Mouse (Mus musculus) kidney, embryonic 16.5 days (tissue): ENCODE results near the gene Tssc4. TPM values are rescaled to one million over a fixed set of nuclear protein-coding genes. Genes with fewer than 3 reads are reported as not detected.

Experiments
- ATAC-seq: fragments of 200-750 bp; cut with Nextera tagmentation; 2 replicates; pipeline ENCODE4 v1.8.0; 2017; ENCODE audit warnings: moderate TSS enrichment; ENCODE audit not compliant: low FRiP score, low TSS enrichment
- H3K27ac ChIP-seq: fragments of 300-500 bp; sonication (generic); 2 replicates; pipeline ENCODE4 v1.5.1; 2014; ENCODE audit warnings: low read length
- H3K27me3 ChIP-seq: fragments of 300-500 bp; sonication (generic); 2 replicates; pipeline ENCODE4 v1.6.1; 2014; ENCODE audit warnings: low read length, control low read depth, mixed read lengths; ENCODE audit not compliant: insufficient read depth
- H3K36me3 ChIP-seq: fragments of 300-500 bp; sonication (generic); 2 replicates; pipeline ENCODE4 v1.6.1; 2014; ENCODE audit warnings: low read length, control low read depth, mixed read lengths; ENCODE audit not compliant: insufficient read depth
- H3K4me1 ChIP-seq: fragments of 300-500 bp; sonication (generic); 2 replicates; pipeline ENCODE4 v1.6.1; 2014; ENCODE audit warnings: low read length, control low read depth, mixed read lengths; ENCODE audit not compliant: insufficient read depth
- H3K4me2 ChIP-seq: fragments of 300-500 bp; sonication (generic); replicated peaks from 2 replicates; pipeline ENCODE4 v1.6.1; 2014; ENCODE audit warnings: low read depth, low read length
- H3K4me3 ChIP-seq: fragments of 300-500 bp; sonication (generic); 2 replicates; pipeline ENCODE4 v1.5.1; 2014; ENCODE audit warnings: mild to moderate bottlenecking, low read length
- H3K9ac ChIP-seq: fragments of 300-500 bp; sonication (generic); replicated peaks from 2 replicates; pipeline ENCODE4 v1.6.1; 2014; ENCODE audit warnings: low read length
- H3K9me3 ChIP-seq: fragments of 300-500 bp; sonication (generic); 2 replicates; pipeline ENCODE4 v1.6.1; 2016; ENCODE audit warnings: low read length, control low read depth
- WGBS: fragments of 180-500 bp; shearing (Covaris S2); extraction: QIAGEN DNeasy Blood & Tissue Kit; methylation state at CpG from one replicate; pipeline ENCODE4 v1.1.7; 2014; 5-methylcytosine and 5-hydroxymethylcytosine counted together
- polyA plus RNA-seq: library from polyadenylated mRNA; unstranded; fragments of >200 nt; fragmentation: Nextera tagmentation; extraction: Ambion mirVana; gene quantifications from 2 replicates; pipeline ENCODE4 v1.2.1, GENCODE M21; 2015

Gene Tssc4
- polyA plus RNA-seq, 1 experiment from 2014 or later, result 120 TPM

- ATAC-seq, result no peak
- Histone ChIP-seq H3K9ac (no peak overlapping the region), H3K4me3 (no peak overlapping the region), H3K36me3 (no peaks in the 10 kb centered on the region), H3K27me3 (no peaks in the 10 kb centered on the region), H3K4me1 (no peaks in the 10 kb centered on the region), H3K9me3 (no peaks in the 10 kb centered on the region), H3K4me2 (no peak overlapping the region), H3K27ac (no peak overlapping the region)
- WGBS, result 94% methylated on average over 2 of the region's 2 CpGs
These were observed 34.9 kb upstream of the Tssc4 start for GRCm38 (mm10) chr7:143034112-143034511.

- no peak for ATAC-seq
- Histone ChIP-seq H3K36me3 (no peaks in the 10 kb centered on the region), H3K27me3 (no peaks in the 10 kb centered on the region), H3K4me1 (no peaks in the 10 kb centered on the region), H3K9ac (no peak overlapping the region), H3K4me3 (no peak overlapping the region), H3K9me3 (no peaks in the 10 kb centered on the region), H3K27ac (no peak overlapping the region), H3K4me2 (no peak overlapping the region)
- WGBS, result 85% methylated on average over 8 of the region's 8 CpGs
These were observed 34.3 kb upstream of the Tssc4 start for GRCm38 (mm10) chr7:143034519-143035450.

- Histone ChIP-seq H3K27me3 (no peaks in the 10 kb centered on the region), H3K4me2 (no peak overlapping the region), H3K4me3 (no peak overlapping the region), H3K9me3 (no peaks in the 10 kb centered on the region), H3K9ac (no peak overlapping the region), H3K36me3 (no peaks in the 10 kb centered on the region), H3K4me1 (peaks cover 8% of the 10 kb centered on the region; the same call in 1 of the 2 replicates), H3K27ac (no peak overlapping the region)
- ATAC-seq, result no peak
- WGBS, result 81% methylated on average over 3 of the region's 3 CpGs
These were observed 32.3 kb upstream of the Tssc4 start for GRCm38 (mm10) chr7:143036787-143037186.

- Histone ChIP-seq H3K27ac (no peak overlapping the region), H3K4me2 (no peak overlapping the region), H3K4me1 (peaks cover 12% of the 10 kb centered on the region; the same call in 1 of the 2 replicates), H3K36me3 (no peaks in the 10 kb centered on the region), H3K4me3 (no peak overlapping the region), H3K9ac (no peak overlapping the region), H3K27me3 (no peaks in the 10 kb centered on the region), H3K9me3 (no peaks in the 10 kb centered on the region)
- ATAC-seq, result no peak
- 85% methylated on average over 4 of the region's 4 CpGs for whole genome bisulfite sequencing
These were observed 31.7 kb upstream of the Tssc4 start for GRCm38 (mm10) chr7:143037306-143037705.

GRCm38 (mm10) chr7:143038174-143038931 lies 30.7 kb upstream of the Tssc4 start:
- Histone ChIP-seq H3K27ac (no peak overlapping the region), H3K27me3 (no peaks in the 10 kb centered on the region), H3K4me1 (peaks cover 14% of the 10 kb centered on the region; the same call in 1 of the 2 replicates), H3K4me2 (no peak overlapping the region), H3K9ac (no peak overlapping the region), H3K4me3 (no peak overlapping the region), H3K9me3 (no peaks in the 10 kb centered on the region), H3K36me3 (no peaks in the 10 kb centered on the region)
- WGBS, result 88% methylated on average over 3 of the region's 3 CpGs
- ATAC-seq, result no peak

- Histone ChIP-seq H3K36me3 (no peaks in the 10 kb centered on the region), H3K9ac (no peak overlapping the region), H3K27me3 (no peaks in the 10 kb centered on the region), H3K27ac (no peak overlapping the region), H3K4me2 (no peak overlapping the region), H3K4me3 (no peak overlapping the region), H3K4me1 (peaks cover 14% of the 10 kb centered on the region; the same call in 1 of the 2 replicates), H3K9me3 (peaks cover 4% of the 10 kb centered on the region; the same call in 1 of the 2 replicates)
- ATAC-seq, result no peak
- WGBS, result 93% methylated on average over 3 of the region's 3 CpGs
These were observed 28.5 kb upstream of the Tssc4 start for GRCm38 (mm10) chr7:143040561-143040960.

GRCm38 (mm10) chr7:143041138-143041822 lies 27.8 kb upstream of the Tssc4 start:
- Histone ChIP-seq H3K4me3 (no peak overlapping the region), H3K4me1 (peaks cover 14% of the 10 kb centered on the region; the same call in 1 of the 2 replicates), H3K27me3 (no peaks in the 10 kb centered on the region), H3K4me2 (no peak overlapping the region), H3K9ac (no peak overlapping the region), H3K36me3 (no peaks in the 10 kb centered on the region), H3K9me3 (peaks cover 4% of the 10 kb centered on the region; the same call in 1 of the 2 replicates), H3K27ac (peak overlapping the region; percentile 67; the same call in 1 of the 2 replicates)
- WGBS, result 76% methylated on average over 3 of the region's 3 CpGs
- no peak; the same call in 1 of the 2 replicates for ATAC-seq

- no peaks in the 10 kb centered on the region for H3K27me3 ChIP-seq
- H3K27ac ChIP-seq, result peak overlapping the region; percentile 69
- H3K9ac ChIP-seq, result no peak overlapping the region
- peaks cover 4% of the 10 kb centered on the region; the same call in 1 of the 2 replicates for H3K9me3 ChIP-seq
- WGBS, result 55% methylated on average over 3 of the region's 3 CpGs
- H3K36me3 ChIP-seq, result no peaks in the 10 kb centered on the region
- ATAC-seq, result peak; percentile 78
- no peak overlapping the region for H3K4me2 ChIP-seq
- no peak overlapping the region for H3K4me3 ChIP-seq
- H3K4me1 ChIP-seq, result peaks cover 14% of the 10 kb centered on the region; the same call in 1 of the 2 replicates
These were observed 27.0 kb upstream of the Tssc4 start for GRCm38 (mm10) chr7:143042089-143042488.

- Histone ChIP-seq H3K4me1 (peaks cover 14% of the 10 kb centered on the region; the same call in 1 of the 2 replicates), H3K9me3 (peaks cover 4% of the 10 kb centered on the region; the same call in 1 of the 2 replicates), H3K27ac (peak overlapping the region; percentile 69; the same call in 1 of the 2 replicates), H3K4me3 (no peak overlapping the region), H3K27me3 (no peaks in the 10 kb centered on the region), H3K4me2 (no peak overlapping the region), H3K36me3 (no peaks in the 10 kb centered on the region), H3K9ac (no peak overlapping the region)
- no peak for ATAC-seq
- 70% methylated on average over 3 of the region's 3 CpGs for WGBS
These were observed 26.1 kb upstream of the Tssc4 start for GRCm38 (mm10) chr7:143042897-143043300.
